Mouse (Mus musculus): ENCODE data around the gene Gm3047. TPM values are rescaled to one million over a fixed set of nuclear protein-coding genes. Genes with fewer than 3 reads are reported as not detected.

The Gm3047 gene
- not detected in 2 replicates for polyA plus RNA-seq (2012; rRNA removed)

GRCm38 (mm10) chr14:4555105-4555504 lies at the start of gene Gm3047:
TSS of gene Gm3047 (plus strand) at chr14:4555405.

Other genes starting within 250 kb of the Gm3047 start
- not detected in 2 replicates for gene Gm3149, start 238.1 kb upstream of the Gm3047 start, polyA plus RNA-seq (2012; rRNA removed)
- not detected in 2 replicates for gene 2610042L04Rik, start 220.6 kb upstream of the Gm3047 start, polyA plus RNA-seq (2012; rRNA removed)
- not detected in 2 replicates for gene Gm3159, start 157.9 kb upstream of the Gm3047 start, polyA plus RNA-seq (2012; rRNA removed)
- not detected in 2 replicates for gene Gm3164, start 140.0 kb upstream of the Gm3047 start, polyA plus RNA-seq (2012; rRNA removed)
- not detected in 2 replicates for gene Gm3173, start 124.4 kb upstream of the Gm3047 start, polyA plus RNA-seq (2012; rRNA removed)
- not detected in 2 replicates for gene Gm3182, start 73.7 kb upstream of the Gm3047 start, polyA plus RNA-seq (2012; rRNA removed)
- not detected in 2 replicates for gene Gm8159, start 76.9 kb downstream of the Gm3047 start, polyA plus RNA-seq (2012; rRNA removed)
- not detected in 2 replicates for gene Gm3239, start 108.8 kb downstream of the Gm3047 start, polyA plus RNA-seq (2012; rRNA removed)
- gene Gm7876, start 153.8 kb downstream of the Gm3047 start, polyA plus RNA-seq (2012; rRNA removed): not detected in 2 replicates
- 0.28 TPM in 1 of 2 replicates, not detected in the other for gene Gm3252, start 171.4 kb downstream of the Gm3047 start, polyA plus RNA-seq (2012; rRNA removed)
- not detected in 2 replicates for gene Gm9602, start 220.9 kb downstream of the Gm3047 start, polyA plus RNA-seq (2012; rRNA removed)